Mouse (Mus musculus) lung, postnatal 0 days (tissue): ENCODE data around the gene Ehd2.

Experiments used
- CTCF ChIP-seq: IDR thresholded peaks from 2 replicates; pipeline ENCODE4 v1.5.1; 2016; ENCODE audit warnings: antibody characterized with exemption, mild to moderate bottlenecking
- EP300 ChIP-seq: IDR thresholded peaks from 2 replicates; pipeline ENCODE4 v1.6.1; 2016; ENCODE audit warnings: antibody characterized with exemption, mild to moderate bottlenecking, control low read depth

DNA sequence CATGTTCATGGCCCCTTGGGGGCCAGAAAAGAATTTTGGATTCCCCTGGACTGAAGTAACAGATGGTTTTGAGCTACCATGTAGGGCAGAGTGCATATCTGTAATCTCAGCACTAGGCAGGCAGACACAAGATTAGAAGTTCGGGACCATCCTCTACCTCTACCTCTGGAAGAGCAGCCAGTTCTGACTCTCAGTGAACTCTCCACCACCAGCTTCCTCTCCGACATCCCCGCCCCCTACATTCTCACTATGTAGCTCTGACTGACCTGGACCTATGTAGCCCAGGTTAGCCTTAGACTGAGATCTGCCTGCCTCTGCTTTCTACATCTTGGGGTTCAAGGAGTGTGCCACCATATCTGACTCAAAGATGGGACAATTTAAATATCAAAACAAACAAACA is 878 bp downstream of the Ehd2 start:
- TF ChIP-seq CTCF = no peak
- TF ChIP-seq EP300 = no peak
